Mouse (Mus musculus) cortical plate, adult 2 months (tissue): Measurements from ENCODE around the gene Apba3.

Experiments used
- CTCF ChIP-seq: fragments of 200-500 bp; IDR thresholded peaks from 2 replicates; pipeline ENCODE4 v1.5.1; 2011; ENCODE audit warnings: mild to moderate bottlenecking, control low read depth, low read length; ENCODE audit not compliant: insufficient read depth; ENCODE audit errors: extremely low read depth
- POLR2A ChIP-seq: fragments of 200-500 bp; IDR thresholded peaks from 2 replicates; pipeline ENCODE4 v1.6.1; 2011; ENCODE audit warnings: mild to moderate bottlenecking, low read length, control low read depth; ENCODE audit not compliant: insufficient read depth; ENCODE audit errors: extremely low read depth

GRCm38 (mm10) chr10:81302288-81302687 is 35.5 kb downstream of the Apba3 start:
- TF ChIP-seq CTCF (no peak), POLR2A (no peak)
